Mouse (Mus musculus) frontal cortex, postnatal 14 days (tissue): Measurements from ENCODE around the gene Eno1.

Experiments
- DNase-seq, 2 experiments: peaks; one replicate each; pipeline ENCODE4 v3.0.0; 2022; ENCODE audit warnings: low spot score in 2 of 2

Gene Eno1

GRCm38 (mm10) chr4:150226818-150227688, 9.5 kb upstream of the Eno1 start:
- DNase-seq = peak; percentile 50 to 75

GRCm38 (mm10) chr4:150228581-150229348, 7.8 kb upstream of the Eno1 start:
- no peak for DNase-seq

GRCm38 (mm10) chr4:150229747-150230390, 6.7 kb upstream of the Eno1 start:
- DNase-seq = no peak

GRCm38 (mm10) chr4:150230460-150231407, 5.8 kb upstream of the Eno1 start:
- DNase-seq = peak in 1 of 2 experiments; percentile 51

- no peak for DNase-seq
Measured at GRCm38 (mm10) chr4:150231871-150232270, 4.7 kb upstream of the Eno1 start.

DNA sequence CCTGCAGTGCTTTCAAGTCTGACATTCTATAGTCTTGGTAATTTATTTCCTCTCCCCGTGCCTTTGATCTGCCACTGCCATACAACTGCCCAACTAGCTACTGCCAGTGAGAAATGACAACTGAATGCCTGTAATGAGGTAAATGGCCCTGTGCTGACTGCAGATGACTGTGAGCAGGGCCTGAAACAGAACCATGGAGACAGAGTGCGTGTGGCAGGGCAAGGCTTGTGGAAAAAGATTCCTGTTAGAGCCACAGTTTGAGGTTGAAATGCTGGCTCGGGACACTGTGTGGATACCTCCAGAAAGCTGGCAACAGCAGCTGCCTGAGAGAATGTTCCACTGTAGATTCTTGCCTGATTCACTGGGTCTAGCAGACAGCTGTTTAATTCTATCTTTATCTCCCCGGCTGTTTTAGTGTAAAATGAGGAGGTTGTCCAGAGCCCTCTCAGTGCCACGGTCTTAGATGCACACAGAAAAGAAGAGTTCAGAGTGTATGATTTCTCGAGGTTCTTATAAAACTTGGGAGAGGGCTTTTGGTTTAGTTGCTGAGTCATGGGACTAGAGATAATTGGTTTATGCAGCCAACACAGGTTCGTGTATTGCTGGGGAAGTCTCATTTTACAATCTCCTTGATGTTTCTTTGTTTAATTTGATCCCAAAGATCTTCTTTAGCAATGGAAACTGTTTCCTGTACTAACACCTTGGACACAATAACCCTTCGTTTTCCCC, 1.8 kb upstream of the Eno1 start:
- no peak for DNase-seq

GRCm38 (mm10) chr4:150235585-150235984, 936 bp upstream of the Eno1 start:
- DNase-seq = no peak

DNA sequence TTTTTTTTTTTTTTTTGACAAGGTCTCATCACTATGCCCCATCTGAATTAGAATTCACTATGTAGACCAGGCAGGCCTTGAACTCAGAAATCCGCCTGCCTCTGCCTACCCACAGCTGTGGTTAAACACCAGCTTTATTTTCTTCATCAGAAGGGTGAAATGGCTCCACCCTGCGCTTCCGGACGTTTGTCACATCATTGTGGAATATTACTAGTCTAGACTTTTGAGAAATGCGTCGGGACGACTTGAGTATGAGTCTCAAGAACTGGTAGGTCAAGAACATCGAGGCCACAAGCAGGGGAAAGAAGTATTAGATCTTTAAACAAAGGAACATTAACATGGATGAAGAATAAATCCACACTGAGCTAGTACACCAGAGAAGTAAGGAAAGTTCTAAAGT, 490 bp upstream of the Eno1 start:
- no peak for DNase-seq

GRCm38 (mm10) chr4:150237636-150238361, 1.3 kb downstream of the Eno1 start:
- DNase-seq = no peak

DNA sequence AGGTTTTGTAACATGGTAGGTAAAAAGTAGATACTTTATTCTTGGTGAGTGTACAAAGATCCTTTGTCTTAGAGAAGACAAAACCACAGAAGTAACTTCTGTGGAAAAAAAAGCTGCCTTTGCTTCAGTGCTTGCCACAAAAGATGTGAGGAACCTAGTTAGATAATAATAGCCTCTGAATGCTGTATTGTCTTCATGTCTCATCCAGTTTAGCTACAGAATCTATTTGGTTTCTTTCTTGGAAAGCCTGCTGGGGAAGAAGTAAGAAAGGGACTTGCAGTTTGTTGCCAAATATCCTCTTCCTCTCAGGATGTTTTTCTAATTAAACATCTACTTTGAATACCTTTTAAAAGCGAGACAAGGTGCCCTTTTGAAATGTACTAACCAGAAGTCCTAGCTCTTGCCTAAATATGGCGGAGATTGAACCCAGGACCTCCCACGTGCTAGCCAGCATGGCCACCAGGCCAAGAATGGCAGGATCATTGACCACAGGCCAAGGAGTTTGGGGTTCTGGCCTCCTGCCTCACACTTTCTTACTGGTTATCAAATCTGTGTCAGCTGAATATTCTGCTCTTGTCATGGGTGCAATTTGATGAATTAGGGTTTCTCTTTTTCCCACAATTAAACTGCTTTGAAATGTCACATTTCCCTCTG, 2.0 kb downstream of the Eno1 start:
- no peak for DNase-seq

DNA sequence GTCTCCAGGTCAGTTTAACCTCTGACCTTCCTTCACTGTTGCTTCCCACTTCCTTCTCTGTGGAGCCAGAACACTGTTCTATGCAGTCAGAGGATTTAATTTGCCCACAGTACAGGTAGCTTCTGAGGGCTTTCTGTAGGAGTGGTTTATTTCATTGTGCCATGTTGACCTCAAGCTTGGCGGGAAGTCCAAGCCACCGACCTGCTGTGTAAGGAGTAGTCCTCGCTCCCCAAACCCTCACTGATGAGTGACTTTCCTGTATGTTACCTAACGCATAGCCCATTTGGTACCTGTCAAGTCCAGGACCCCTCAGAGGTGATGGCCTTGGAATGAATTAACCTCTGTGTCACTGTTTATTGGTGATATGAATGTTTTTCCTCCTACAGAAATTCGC, 2.6 kb downstream of the Eno1 start:
- no peak for DNase-seq

DNA sequence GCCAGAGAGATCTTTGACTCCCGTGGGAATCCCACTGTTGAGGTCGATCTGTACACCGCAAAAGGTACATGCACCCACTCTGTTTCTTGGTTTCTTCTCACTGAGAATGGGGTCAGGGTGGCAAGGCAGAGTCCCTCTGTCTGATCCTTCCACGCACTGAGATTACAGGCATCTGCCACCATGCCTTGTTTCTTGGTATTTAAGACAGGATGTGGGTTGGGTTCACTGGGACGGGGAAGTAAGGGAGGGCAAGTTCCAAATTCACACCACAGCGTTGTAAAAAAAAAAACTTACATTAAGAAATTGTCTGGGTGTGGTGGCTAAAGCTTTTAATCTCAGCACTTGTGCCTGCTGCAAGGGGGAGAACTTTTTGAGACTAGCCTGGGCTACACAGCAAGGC, 3.0 kb downstream of the Eno1 start:
- DNase-seq = no peak

DNA sequence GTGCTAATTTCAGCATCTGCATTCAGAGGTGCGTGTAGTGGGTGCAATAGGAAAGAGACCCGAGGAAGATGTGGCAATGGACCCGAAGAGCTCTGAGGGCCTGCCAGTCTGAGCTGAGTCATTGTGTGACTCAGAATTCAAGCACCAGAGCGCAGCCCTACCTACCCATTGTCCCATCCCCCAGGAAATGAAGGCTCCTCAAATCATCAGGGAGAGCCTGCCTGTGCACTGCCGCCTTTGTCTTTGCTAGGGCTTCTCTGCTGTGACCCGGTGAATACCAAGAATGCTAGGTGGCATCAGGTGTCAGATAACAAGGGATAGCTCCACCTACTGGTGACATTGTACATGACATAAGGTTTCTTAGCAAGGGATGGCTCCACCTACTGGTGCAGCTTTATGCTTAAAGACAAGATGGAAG, 3.4 kb downstream of the Eno1 start:
- DNase-seq = peak; percentile 54 to 59

- no peak for DNase-seq
Measured at GRCm38 (mm10) chr4:150240381-150240886, 3.9 kb downstream of the Eno1 start.

- DNase-seq = no peak
Measured at GRCm38 (mm10) chr4:150241708-150242107, 5.2 kb downstream of the Eno1 start.

DNA sequence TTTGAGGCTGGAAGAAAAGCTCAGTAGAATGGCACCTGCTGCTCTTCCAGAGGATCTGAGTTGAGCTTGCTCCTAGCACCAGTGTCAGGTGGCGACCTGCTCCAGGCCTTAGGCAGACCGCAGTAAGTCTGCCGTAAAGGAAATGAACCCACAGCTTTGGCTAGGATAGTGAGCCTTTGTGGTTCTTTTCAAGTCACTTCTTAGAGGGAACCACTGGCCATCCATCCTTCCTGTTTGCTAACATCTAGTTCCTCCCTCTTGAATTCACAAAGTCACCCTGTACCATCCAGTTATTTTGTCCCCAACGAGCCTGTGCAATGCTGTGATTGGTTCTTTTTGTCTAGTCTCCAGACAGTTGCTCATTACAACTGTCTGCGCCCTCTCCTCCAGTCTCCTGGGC, 6.2 kb downstream of the Eno1 start:
- DNase-seq = no peak

DNA sequence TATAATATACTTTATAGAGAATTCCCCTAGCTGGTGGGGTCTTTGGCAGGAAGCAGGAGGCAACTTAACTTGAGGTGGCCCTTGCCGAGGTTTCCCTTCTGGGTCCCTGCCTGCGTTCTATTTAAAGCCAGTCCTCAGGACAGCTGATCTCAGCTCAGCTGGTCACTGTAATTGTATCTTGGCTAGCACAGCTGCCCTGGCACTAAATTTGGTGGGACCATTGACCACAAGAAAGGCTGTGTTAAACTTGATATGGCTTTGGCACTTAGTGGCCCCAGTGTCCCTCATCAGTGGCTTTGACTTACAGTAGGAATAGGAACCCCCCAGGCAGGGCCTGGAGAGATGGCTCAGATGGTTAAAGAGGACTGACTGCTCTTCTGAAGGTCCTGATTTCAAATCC, 9.4 kb downstream of the Eno1 start:
- no peak for DNase-seq

DNA sequence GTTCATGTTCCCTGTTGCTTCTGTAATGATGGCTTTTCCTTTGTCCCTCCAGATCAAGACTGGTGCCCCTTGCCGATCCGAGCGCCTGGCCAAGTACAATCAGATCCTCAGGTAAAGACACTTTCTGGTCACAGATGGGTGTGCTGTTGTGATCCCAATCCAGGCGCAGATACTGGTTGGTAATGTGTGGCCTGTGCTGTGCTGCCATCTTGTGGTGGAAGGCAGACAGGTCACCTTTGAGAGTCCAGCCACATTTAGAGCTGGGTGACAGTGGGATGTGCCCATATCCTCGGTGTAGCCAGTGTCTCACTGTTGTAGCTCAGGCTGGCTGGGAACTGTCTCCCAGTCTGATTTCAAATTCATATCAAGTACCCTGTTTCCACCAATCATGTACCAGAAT, 11.5 kb downstream of the Eno1 start:
- peak; percentile 59 to 62 for DNase-seq

- no peak for DNase-seq
Measured at GRCm38 (mm10) chr4:150248917-150249316, 12.4 kb downstream of the Eno1 start.
